Mouse (Mus musculus): ENCODE measurements around the gene Med27.
A peak's percentile ranks its signal among the peaks of the same experiment; 100 is the strongest.

Gene Med27

GRCm38 (mm10) chr2:29481856-29482255 is 135.2 kb downstream of the Med27 start:
- no peak for DNase-seq

DNA sequence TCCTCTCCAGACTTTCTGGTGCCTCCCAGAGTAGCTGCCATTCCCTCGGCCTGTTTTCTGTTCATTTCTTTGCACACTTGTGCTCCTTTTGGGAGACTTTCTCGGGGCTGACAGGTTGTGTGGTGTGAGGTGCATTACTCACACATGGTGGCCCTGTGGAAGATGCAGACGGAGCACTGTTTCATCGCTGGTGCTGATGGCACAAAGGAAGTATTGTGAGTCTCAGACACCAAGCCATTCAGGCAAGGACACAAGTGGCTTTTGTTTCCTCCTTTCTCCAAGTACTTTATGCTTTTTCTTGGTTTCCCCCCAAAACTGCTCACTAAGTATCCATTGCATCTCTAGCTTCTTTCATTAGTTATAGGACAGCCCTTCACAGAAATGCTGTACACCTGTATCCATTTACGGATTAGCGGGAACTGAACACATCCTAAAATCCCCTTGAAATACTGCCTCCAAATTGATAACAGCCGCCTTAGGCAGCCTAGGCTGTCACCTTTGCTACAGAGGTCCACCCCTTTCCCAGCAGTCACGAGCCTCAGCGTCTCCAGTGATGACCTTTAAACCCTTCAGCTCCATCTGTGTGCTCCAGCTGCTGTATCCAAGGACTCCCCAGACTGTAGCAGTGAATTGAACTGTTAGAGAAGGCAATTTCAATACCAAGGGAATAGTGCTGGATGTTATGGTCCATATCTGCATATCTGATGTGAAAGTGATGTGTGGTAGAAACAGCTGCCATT is 136.5 kb downstream of the Med27 start:
- peak; percentile 52 to 59 for DNase-seq

DNA sequence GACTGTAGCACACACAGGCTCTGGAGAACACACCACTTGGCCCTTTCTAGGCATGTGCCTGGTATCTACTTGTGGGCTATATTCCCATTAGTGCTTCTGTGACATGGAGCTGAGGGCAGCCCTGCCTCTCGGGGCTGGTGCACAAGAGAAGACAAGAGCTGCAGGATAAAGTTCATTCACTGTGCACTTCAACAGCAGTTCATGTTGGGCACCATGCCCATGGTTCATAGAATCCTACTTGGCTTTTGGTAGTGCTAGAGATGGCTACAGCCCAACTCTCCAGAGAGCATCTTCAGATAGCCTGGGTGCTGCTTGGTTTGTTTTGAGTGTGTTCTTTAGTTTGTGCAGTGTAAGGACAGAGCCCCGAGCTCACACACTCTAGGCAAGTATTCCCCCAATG is 138.9 kb downstream of the Med27 start:
- DNase-seq, result peak; percentile 79 to 85

GRCm38 (mm10) chr2:29486491-29486890 is 139.9 kb downstream of the Med27 start:
- no peak for DNase-seq

GRCm38 (mm10) chr2:29487652-29488051 is 141.0 kb downstream of the Med27 start:
- DNase-seq, result peak; percentile 57 to 72

- DNase-seq, result no peak
These were observed 142.0 kb downstream of the Med27 start for GRCm38 (mm10) chr2:29488379-29489236.

DNA sequence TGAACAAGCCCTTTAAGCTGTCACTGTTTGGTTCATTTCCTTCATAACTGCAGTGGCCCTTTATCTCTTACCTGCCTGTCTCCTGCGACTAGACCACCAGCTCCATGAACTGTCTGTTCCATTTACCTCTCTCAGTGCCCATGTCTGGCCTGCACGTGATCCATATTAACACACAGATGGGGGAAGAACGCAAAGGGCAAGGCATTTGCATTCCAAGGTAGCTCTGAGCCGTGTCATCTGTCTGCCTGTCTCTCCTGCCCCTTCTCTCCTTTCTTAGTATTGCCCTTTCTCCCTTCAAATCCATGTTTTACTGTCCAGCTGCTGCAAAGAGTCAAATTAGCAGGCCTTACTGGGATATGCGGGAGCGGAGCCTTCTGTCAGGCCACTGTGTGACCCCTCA is 145.0 kb downstream of the Med27 start:
- peak; percentile 28 to 31 for DNase-seq

- peak; percentile 26 to 56 for DNase-seq
These were observed 146.9 kb downstream of the Med27 start for GRCm38 (mm10) chr2:29493396-29494031.

GRCm38 (mm10) chr2:29495271-29495670 is 148.7 kb downstream of the Med27 start:
- peak; percentile 48 to 53 for DNase-seq

- no peak for DNase-seq
These were observed 154.2 kb downstream of the Med27 start for GRCm38 (mm10) chr2:29500601-29501350.

DNA sequence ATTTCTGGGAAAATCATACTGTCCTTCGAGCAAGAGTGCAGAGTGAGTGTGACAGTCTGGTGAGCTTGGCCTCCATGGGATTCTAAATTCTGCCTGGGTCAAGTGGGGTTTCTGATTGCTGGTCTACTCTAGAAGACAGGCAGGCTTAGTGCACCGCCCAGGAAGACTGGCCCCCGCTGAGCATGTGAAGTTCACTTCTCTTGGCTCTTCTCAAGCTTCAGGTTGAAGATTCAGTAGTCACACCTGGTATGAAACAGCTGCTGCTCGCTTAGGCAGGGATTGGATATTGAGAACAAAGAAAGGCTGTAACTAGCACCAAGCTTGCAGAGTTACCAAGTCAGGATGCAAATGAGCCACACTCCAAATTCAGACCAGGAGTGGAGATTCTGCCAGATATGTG is 154.8 kb downstream of the Med27 start:
- DNase-seq, result no peak

GRCm38 (mm10) chr2:29504848-29505247 is 158.2 kb downstream of the Med27 start:
- no peak for DNase-seq

GRCm38 (mm10) chr2:29506411-29506810 is 159.8 kb downstream of the Med27 start:
- DNase-seq, result no peak

DNA sequence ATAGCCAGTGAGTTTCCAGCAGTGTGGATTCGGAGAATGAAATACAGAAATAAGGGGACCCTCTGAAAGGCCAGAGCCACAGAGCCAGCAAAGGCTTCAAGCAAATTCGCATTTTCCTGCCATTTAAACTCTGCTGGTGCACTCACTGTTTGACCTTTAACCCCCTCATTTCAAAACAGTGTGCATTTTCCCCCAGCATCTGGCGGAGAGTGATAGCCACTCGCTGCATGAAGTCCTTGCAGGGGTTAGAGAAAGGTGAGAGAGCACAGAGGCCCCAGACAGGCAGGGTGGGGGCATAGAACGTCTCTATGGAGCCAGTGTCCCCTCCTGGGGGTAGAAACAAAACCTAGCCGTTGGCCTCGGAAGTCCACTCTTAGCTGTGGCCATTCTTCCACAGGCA is 166.5 kb downstream of the Med27 start:
- no peak for DNase-seq

GRCm38 (mm10) chr2:29514836-29515235 is 168.2 kb downstream of the Med27 start:
- no peak for DNase-seq

GRCm38 (mm10) chr2:29515831-29516447 is 169.3 kb downstream of the Med27 start:
- DNase-seq, result no peak

DNA sequence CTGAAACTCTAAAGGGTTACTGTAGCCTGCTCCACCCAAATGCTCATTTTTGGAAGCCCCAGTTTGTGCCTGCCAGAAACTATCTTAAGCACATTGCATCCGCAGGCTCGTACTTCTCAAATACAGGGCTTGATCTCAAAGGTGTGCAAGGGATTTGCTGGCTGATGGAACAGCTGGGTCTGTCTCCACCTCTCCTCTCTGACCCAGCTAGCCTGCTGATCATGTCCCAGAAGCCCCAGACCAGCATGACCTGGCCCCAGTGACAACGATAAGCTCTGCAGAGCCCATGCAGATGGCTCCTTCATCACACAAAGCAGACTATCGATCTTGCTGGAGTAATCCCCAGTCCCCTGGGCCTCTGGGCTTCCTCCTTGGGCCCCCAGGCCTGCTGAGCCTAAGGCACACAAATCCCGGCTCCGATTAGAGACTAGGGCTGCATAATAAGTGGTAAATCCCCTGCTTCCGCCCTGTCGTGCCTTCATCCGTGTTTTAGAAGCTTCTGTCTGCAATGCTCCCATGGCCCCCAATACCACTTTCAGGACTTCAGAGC is 170.1 kb downstream of the Med27 start:
- DNase-seq, result no peak

DNA sequence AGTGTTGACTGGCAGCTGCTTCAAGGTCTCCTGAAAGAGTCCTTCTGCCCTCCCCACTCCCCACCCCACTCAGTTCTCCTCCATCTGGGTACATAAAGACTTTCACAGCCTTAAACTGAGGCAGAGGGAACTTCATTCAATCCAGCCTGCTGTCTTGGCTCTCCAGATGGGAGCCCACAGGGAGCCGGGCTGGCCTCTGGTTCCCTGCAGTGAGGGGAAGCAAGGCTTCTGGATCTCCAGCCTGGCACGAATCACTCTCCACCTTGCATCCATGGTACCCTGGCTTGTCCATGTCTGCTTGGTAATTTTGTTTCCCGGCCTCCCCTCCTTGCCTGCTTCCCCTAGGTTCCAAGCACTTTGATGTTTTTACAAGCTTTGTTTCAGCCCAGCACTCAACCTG is 172.8 kb downstream of the Med27 start:
- DNase-seq, result no peak

DNA sequence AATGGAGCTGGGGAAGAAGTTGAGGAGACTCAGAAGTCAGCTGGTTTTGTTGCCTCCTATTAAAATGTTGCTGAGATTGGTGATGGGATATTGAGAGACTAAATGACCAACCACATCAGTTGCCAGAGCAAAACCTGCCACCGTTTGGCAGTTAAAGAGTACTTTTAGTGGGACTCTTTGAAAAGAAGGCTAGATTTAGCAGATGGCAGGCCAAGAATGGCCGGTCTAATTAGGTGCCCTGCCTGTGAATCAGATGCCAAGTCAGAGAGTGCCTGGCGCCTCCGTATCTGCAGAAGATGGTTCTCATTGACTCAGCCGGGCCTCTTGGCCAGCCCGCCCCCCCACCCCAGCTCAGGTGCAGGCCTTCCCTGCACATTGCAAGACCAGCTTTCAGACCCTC is 173.6 kb downstream of the Med27 start:
- no peak for DNase-seq

GRCm38 (mm10) chr2:29521486-29521885 is 174.9 kb downstream of the Med27 start:
- DNase-seq, result peak; percentile 35 to 47

GRCm38 (mm10) chr2:29523918-29524811 is 177.5 kb downstream of the Med27 start:
- DNase-seq, result peak; percentile 57 to 74

Data from kidney, adult 8-10 months (tissue).